Mouse (Mus musculus) retina, adult 2 months (tissue): ENCODE data around the gene Pcsk6.

Experiments
- DNase-seq: peaks from one replicate; pipeline ENCODE4 v3.0.0-alpha.2; 2012; ENCODE audit warnings: low read depth, low spot score

Gene Pcsk6

DNA sequence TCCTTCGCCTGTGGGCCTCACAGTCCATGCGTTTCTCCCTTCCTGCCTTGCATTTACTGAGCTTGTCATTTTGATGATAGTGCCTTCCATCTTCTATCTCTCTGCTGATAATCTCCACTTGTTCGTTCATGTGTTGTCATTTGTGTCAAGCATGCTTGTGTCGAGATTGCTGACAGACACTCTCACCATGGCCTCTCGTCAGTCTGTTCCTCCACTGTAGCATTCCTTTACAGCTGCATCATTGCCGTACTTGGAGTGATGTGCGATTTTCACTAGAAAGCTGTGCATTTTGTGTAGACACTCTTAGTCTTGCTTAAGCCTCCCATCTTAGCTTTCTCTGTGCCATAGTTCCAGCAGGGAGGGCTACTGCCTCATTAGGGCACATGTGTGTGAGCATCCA, 79.5 kb downstream of the Pcsk6 start:
- DNase-seq: no peak

DNA sequence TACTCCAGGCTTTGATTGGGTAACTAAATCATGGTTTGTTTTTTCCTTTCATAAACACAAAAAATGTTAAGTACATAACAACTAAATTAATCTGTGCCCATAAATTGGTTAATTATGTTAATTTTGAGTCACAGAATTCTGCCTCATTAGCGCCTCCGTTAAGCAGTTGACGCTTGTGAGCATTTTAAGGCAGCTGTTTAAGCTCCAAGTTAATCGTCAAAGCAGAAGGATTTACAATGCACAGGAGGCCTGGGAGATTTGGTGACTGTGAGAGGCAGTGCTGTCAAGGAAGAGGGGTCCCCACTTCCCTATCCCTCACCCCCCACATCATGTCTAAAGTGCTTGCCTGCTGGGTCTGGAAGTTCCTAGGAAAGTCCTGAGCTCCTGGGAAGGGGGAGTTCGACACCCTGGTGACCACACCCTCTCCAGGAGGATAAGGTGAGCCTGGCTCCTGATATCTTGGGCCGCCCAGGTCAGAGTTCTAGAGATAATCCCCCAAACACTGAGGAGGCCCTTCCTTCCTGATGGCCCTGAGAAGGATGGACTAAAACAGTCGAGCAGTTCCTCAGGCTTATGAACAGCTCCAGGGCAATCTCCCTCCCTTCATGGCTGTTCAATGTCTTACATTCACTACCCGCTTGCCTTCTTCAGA, 83.9 kb downstream of the Pcsk6 start:
- DNase-seq: no peak

GRCm38 (mm10) chr7:65946397-65946796, 84.9 kb downstream of the Pcsk6 start:
- no peak for DNase-seq

GRCm38 (mm10) chr7:65948891-65949290, 87.4 kb downstream of the Pcsk6 start:
- no peak for DNase-seq

DNA sequence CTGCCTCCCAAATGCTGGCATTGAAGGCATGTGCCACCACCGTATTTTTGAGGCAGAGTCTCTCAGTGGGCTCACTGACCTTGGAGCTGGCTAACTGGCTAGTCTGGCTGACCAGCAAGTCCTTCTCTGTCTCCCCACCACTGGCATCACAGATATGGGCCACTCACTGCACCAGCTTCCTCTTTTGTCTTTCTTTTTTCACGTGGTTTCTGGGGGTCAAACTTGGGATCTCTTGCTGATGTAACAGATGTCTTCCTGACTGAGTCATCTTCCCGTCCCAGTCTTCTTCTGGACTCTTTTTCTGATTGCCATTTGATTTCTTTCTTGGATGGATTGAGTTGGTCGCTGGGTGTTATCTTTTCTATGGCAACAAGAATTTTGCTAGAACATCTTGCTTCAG, 93.0 kb downstream of the Pcsk6 start:
- DNase-seq: no peak

GRCm38 (mm10) chr7:65955304-65956220, 94.0 kb downstream of the Pcsk6 start:
- DNase-seq: no peak

- no peak for DNase-seq
Observed at GRCm38 (mm10) chr7:65957245-65957644, 95.7 kb downstream of the Pcsk6 start.

DNA sequence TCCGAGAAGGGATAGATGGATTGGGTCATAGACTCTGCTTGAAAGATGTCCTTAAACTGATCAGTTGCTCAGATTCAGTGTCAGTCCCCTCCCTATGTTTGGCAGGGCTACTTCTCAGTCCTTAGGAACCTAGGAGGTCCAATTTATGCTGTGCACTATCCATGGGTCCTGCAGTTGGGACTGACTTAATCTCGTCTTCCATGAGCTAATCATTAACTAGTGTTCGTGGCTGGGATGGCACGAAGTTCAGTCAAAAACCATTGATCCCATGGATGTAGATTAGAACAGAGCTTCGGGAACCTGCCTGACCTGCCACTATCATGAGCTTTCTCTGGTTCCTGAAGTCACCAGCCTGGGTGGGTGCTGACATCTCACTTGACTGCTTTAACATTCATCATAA, 96.6 kb downstream of the Pcsk6 start:
- DNase-seq: no peak

DNA sequence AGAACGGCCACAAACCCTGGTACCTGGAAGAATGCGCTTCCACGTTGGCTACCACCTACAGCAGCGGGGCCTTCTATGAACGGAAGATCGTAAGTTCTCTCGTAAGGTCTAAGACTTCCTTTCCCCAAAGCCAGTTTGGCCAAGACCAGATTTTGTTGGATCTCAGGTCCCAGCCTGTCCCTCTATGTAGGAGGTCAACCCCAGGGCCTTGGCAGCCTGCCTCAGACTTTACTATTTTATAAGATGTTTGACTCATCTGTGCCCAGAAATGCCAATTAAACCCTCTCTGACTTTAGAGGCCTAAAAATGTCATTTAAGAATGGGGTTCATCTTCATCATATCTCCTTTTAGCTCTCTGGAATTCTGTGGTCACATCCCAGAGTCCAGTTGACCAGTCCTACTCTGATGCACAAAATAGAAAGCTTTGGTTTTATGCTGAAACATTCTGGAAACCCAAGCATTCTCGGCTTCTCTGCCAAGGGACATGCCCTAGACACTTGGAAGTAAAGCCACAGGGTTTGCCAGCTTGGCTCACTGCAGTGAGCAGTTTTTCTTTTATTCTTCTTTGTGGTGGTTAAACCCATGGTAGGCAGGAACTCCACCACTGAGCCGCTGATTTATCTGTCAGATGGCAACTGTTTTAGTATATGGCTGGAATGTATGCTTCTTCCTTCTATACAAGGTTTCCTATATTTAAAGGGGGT, 97.8 kb downstream of the Pcsk6 start:
- DNase-seq: no peak

DNA sequence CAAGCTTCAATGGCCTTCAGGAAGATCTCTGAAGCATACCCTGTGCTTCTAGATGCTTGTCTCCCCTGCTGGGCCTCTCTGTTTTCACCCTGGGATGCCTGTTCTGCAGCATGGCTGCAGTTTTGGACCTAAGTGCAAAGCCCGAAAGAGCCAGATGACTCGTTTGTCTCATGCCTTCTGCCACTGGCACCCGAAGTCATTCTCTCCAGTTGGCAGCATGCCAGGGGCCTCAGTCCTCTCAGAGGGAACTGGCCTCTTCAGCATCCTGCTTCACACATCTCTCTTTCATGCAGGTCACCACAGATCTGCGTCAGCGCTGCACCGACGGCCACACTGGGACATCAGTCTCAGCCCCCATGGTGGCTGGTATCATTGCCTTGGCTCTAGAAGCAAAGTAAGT, 101.1 kb downstream of the Pcsk6 start:
- DNase-seq: no peak

DNA sequence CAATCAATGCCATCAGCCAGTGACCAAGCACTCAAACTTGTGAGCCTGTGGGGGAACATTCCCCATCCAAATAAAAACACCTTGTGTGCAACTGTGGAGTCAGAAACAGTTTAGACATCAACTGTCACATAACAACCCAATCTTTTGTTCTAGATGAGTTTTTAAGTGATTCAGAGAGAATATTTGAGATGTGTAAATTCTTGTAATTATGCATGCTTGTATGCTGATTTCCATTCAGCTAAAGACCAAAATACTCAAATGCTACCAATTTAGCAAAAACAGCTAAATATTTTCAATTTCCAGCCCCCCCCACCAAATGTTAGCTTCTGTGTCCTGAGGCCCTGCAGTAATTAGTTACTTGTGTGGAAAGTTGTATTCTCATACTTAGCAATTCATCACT, 102.9 kb downstream of the Pcsk6 start:
- no peak for DNase-seq

DNA sequence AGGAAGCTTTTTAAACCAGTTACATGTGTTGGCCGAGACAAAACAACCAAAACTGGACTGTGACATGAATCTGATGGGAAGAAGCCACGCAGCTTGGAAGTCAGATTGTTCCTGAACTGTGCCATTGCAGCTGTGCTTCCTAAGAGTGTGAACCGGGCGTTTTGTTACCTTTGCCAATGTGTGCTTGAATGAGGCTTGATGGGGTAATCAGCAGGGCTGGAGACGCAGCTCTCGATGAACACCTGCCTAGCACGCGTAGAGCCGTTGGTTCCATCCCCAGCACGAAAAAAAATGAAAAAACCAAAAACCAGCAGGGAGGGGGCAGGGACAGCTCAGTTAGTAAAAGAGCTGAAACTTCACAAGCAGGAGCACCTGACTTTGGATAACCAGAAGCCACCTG, 109.8 kb downstream of the Pcsk6 start:
- no peak for DNase-seq

- no peak for DNase-seq
Observed at GRCm38 (mm10) chr7:65977286-65977685, 115.8 kb downstream of the Pcsk6 start.

GRCm38 (mm10) chr7:65977977-65978376, 116.4 kb downstream of the Pcsk6 start:
- no peak for DNase-seq

- DNase-seq: no peak
Observed at GRCm38 (mm10) chr7:65978996-65979823, 117.7 kb downstream of the Pcsk6 start.

GRCm38 (mm10) chr7:65980000-65980399, 118.5 kb downstream of the Pcsk6 start:
- DNase-seq: no peak

DNA sequence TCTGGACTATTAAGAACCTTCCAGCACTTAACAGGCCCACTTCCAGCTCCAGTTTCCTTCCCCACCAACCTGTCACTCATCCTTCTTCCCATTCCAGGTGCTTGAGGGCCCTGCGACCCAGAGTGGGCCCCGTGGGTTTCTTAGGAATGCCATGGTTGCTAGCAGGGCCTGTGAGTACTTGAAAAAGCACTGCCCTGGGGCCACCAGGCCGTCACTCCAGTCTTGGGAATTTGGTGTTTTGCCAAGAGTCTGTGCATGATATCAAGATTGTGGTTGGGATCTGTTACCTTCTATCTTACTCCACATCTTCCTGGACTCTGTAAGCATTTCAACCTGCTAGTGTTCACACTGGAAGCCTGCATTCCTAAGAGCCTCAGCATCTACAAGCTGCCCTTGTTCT, 120.5 kb downstream of the Pcsk6 start:
- DNase-seq: no peak

GRCm38 (mm10) chr7:65988249-65988648, 126.7 kb downstream of the Pcsk6 start:
- no peak for DNase-seq

DNA sequence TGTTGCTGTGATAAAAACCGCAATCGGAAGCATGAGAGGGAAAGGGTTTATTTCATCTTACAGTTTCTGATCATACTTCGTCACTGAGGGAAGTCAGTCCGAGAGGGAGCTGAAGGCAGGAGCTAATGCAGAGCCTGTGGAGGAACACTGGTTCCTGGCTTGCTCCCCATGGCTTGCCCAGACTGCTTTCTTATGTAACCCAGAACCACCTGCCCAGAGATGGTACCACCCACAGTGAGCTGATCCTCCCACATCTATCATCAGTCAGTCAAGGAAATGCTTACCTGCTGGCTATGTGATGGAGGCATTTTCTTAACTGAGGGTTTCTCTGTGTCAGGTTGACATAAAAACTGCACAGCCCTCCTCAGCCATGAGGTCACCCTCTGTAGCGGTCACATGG, 127.2 kb downstream of the Pcsk6 start:
- DNase-seq: no peak

DNA sequence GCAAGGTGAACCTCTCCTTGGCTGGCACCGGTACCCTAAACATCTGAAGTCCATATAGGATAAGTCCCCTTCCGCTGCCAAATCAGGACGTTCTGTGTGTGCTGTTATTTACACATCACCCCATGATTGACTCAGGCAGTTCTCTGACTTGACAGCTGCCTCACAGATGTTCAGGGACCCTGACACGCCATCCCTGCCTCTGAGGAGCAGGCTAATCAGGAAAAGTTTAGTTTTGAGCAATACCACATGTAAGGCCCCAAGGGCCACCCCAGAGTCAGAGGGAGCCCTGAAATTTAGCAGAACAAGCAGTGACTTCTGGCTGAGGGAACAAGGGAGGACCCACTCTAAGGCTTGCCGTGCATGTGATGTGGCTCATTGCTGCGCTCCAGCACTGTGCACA, 130.8 kb downstream of the Pcsk6 start:
- DNase-seq: no peak

DNA sequence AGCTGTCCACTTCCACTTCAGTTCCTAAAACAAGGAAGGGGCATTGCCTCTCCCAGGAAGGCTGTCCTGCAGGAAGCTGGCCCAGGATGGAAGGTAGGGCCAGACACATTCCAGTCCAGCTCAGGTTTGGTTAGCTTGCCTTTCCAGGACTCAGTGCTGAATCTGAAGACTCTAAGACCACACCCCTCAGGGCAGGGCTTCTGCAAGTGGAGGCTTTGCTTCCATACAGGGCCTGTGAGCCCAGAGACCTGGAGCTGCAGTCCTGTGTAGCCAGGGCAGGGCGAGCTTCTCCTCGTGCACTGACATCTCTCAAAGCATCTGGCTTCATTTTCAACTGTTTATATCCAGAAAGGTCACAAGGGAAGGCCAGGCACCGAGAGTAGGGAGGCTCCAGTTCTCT, 131.9 kb downstream of the Pcsk6 start:
- no peak for DNase-seq
